Mouse (Mus musculus): ENCODE measurements around the gene Lrpprc.

- no peak for TF ChIP-seq POLR2A (IDR thresholded peaks at IDR 0.05; ENCODE audit: control insufficient read depth, extremely low read depth, insufficient read depth, low read length, poor library complexity)
- TF ChIP-seq CTCF (IDR thresholded peaks at IDR 0.05; ENCODE audit: borderline replicate concordance, control insufficient read depth, extremely low read depth, insufficient read depth, low read length, poor library complexity): no peak
These were observed 10.3 kb downstream of the Lrpprc start for GRCm38 (mm10) chr17:84780321-84780720.

Measured in thymus, adult 2 months (tissue).